Mouse (Mus musculus): ENCODE results near the gene Dnah6.
A peak's percentile ranks its signal among the peaks of the same experiment; 100 is the strongest.

DNA sequence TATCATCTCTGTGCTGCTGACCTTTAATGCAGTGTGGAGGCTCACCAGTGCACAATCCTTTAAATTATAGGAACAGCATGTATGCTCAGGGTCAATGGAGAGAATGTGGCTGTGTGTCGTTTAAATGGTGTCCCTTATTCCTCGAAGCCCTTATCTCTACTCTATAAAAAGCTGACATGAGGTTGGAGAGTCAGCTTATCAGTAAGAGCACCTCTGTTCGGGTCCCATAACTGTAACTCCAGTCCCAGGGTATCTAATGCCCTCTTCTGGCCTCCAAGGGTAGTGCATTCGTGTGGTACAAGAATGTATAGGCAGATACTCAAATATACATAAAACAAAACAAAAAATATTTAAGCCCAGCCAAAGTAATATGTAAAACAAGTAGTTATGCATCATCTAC is 16.5 kb downstream of the Dnah6 start:
- TF ChIP-seq CTCF (IDR thresholded peaks at IDR 0.05; ENCODE audit: low read depth) = peak; percentile 22; the same call in 1 of the 2 replicates
- TF ChIP-seq EP300 (IDR thresholded peaks at IDR 0.05; ENCODE audit: low read depth) = no peak

Measured in heart, postnatal 0 days (tissue).